Mouse (Mus musculus) retina, postnatal 1 day (tissue): ENCODE data around the gene Gnai2.

ENCODE experiments used
- DNase-seq: peaks from one replicate; pipeline ENCODE4 v3.0.0-alpha.2; 2012

Gene Gnai2

DNA sequence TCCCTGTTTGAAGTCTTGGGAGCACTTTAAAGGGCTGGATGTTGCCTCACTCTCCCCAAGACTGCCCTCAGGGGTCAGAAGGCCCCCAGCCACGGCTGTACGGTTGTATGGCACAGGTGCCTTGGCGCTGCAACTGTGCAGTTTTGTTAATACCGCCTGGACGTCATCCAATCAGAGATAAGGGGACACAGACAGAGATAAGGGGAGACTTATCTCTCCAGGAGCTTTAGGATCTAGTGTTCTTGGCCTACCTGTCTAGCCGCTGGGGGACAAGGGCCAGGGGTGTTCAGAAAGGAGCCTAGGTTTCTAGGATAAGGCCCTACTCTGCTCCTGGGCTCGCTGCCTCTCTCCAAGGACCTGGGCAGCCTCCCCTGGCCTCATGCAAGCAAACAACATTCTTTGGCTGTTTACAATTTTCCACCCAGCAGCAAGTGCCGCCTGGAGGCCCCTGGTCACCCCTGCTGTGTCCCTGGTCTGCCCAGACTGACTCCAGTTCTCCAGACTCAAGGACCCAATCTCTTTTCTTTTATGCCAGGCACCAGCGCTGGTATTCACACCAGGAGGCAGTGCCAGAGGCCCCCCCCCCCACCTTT lies 27.4 kb downstream of the Gnai2 start:
- no peak for DNase-seq

DNA sequence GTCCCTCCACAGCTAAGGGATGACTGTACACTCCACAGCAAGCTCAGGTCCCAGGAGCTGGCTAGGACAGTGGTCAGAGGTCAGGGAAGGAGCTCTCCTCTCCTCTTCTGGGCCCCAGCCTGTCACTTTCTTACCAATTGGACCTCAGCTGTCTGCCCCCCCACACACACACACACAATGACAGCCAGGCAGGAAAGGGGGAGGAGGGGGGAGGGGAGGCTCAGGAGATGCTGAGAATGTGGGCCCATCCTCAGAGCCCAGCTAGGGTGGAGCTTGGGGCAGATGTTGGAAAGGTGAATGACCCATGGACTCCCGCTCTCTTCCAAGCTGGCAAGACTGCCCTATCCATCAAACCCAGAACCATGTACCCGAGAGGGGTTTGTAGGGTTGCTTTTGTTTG lies 28.1 kb downstream of the Gnai2 start:
- DNase-seq = peak; percentile 41

DNA sequence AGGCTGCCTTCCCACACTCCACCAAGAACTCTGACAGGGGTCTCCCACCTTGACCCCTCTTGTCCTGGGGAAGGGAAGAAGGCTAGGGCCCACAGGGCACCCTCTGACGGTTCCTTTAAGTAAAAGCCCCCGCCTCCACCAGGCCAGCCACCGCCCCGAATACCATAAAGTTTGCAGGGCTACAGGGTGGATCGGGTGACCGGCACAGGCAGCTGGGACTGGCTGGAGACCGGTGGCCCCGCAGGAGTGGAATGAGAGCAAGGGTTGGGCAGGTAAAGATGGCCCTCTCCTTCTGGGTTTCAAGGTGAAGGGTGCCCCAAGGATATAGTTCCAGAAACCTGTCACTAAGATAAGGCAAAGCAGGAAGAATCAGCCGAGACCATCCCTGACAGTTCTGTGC lies 28.6 kb downstream of the Gnai2 start:
- DNase-seq = no peak

DNA sequence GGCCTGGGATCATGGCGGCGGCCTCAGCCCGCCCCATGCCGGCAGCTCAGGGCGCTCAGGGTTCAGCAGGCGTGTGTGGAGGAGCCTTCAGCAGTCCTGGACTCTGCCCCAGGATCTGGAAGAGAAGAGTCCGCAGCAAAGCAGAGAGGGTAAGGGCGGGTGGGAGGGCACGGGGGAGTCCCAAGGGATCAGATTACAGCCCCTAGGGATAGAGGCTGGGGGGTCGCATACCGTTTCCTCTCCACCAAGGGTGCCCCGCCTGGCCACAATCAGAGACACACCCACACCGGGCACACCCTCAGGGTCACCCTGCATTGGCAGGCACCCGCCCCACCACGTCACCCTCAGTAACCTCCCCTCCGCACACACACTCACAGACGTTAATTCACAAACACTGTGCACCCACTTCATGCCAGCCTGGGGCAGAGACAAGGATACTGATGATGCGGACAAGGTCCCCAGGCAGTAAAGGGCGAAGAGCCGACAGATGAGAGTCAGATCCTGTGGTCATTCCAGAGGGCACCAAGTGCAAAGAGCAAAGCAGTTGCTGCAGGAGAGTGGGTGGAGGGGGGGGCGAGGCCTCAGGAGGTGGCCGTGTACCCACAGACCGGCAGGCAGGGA lies 30.0 kb downstream of the Gnai2 start:
- peak; percentile 20 for DNase-seq

DNA sequence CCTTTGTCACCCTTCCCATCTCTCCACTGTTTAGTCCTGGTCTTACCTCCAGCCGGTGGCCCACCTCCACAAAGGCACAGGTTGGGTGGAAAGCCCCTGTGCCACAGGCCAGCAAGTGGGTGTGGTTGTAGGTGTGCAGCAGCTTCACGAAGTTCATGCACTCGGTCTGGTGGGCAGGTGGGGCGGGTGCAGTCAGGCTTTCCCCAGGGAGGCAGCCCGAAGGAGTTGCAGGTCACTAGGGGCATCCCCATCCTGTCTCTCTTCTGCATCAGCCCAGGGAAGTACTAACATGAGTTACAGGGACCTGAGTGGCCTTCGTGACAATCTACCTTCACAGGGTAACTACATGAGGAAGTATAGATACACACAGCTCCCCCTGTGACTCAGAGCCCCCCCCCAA lies 31.9 kb downstream of the Gnai2 start:
- DNase-seq = no peak

DNA sequence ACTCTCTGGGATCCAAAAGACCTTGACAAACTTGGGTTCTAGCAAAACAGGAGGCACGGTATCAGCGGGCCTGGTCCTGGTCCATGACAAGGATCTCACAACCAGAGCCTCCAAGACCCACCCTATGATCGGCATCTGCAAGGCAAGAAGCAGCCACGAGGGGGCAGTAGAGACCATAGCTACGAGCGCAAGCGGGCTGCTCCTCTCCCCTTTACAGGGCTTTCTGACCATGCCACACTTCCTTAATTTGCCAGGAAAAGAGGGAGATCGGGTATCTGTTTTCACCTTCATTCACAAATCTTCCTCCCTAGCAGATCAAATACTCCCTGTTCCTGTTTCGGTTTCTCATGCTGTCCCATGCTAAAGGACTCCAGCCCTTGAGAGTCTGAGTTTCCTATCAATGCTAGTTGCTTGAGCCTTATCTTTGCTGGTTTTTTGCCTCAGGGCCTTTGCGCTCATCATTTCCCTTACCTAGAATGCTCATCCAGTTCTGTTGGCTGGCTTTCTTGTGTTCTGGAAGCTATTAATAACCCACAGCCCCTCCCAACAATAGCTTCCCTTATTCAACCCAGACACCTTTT lies 33.0 kb downstream of the Gnai2 start:
- DNase-seq = peak; percentile 90

DNA sequence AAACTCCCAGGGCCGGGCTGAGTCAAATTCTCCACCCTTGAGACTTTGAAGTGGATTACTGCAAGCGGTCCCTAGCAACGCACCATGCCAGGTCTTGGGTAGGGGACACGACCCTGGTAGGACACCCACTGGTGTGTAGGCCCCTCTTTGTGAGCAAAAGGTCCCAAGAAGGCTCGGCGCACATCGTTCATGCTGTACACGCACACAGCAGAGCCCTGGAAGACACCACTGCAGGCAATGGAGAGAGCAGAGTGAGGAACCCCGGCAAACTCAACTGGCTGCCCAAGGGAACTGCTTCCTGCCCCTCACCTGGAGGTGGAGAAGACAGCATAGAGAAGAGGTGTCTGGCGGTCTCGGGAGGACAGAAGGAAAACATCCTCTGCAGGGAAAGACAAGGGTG lies 33.9 kb downstream of the Gnai2 start:
- DNase-seq = no peak

DNA sequence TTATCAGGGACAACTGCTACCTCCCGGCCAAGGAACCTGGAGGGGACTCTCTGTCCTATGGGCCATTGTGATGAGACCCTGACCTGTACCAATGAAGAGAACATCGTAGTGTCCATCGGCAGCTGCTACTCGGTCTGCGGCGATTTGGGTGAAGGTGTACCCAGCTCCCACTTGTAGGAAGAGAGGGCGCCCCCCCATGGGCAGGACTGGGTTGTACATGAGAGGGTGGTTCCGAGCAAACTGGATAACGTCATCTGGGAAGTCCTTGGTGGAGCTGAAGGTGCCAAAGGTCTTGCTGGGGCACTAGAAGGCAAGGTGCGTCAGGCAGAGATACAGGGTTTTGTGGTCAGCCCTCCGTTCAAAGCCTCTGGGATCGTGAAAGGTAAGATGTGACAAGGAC lies 34.4 kb downstream of the Gnai2 start:
- no peak for DNase-seq

DNA sequence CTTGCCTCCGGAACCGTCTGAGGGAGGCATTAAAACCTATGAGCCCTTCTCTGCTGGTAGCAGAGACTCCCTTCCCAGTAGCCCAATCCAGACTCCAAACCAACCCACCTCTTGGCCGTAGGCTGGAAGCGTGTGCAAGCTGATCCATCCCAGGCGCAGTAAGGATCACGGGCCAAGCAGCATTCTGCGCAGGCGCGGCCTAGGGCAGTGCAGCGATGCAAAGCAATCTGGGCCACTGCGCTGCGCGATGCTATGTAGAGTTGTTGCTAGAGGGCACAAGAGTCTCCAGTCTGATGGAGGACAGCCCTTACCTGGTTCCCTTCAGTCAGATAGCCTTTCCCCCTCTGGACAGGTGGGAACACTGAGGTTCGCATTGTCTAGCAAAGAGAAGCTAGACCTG lies 35.3 kb downstream of the Gnai2 start:
- DNase-seq = peak; percentile 73

DNA sequence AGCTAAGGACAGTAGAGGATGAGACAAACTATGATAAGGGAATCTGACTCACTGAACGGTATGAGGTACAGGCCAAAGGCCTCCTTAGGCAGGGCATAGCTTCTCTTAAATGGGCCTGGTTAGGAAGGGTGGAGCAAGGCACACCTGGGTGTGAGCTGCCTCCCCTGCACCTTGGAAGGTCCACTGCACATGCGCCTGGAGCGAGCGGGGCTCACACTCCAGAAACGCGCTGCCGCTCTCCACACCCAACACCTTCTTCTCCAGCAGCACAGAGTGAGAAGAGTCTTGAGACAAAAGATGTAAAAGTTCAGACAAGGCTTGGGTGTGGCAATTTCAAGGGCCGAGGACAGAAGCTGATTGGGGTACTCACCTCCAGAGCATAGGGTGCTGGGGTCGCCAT lies 35.7 kb downstream of the Gnai2 start:
- no peak for DNase-seq

DNA sequence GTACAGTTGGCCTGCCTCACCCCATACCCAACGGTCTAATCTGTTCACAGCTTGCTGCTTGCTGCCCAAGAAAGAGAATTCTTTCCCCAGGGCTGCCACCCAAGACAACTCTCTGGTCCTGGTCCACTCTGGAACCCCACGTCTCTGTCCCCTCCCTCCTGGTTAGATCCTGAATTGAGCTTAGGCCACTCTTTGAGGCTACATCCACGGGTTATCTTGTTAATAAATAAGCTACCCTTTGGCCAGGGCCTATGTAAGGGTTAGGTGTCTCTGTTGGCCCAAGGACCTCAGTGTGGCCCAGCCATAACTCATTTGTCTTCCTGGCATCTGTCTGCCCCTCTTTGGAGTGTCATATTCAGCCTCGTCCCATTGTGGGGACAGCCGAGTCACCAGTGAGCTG lies 36.8 kb downstream of the Gnai2 start:
- no peak for DNase-seq

DNA sequence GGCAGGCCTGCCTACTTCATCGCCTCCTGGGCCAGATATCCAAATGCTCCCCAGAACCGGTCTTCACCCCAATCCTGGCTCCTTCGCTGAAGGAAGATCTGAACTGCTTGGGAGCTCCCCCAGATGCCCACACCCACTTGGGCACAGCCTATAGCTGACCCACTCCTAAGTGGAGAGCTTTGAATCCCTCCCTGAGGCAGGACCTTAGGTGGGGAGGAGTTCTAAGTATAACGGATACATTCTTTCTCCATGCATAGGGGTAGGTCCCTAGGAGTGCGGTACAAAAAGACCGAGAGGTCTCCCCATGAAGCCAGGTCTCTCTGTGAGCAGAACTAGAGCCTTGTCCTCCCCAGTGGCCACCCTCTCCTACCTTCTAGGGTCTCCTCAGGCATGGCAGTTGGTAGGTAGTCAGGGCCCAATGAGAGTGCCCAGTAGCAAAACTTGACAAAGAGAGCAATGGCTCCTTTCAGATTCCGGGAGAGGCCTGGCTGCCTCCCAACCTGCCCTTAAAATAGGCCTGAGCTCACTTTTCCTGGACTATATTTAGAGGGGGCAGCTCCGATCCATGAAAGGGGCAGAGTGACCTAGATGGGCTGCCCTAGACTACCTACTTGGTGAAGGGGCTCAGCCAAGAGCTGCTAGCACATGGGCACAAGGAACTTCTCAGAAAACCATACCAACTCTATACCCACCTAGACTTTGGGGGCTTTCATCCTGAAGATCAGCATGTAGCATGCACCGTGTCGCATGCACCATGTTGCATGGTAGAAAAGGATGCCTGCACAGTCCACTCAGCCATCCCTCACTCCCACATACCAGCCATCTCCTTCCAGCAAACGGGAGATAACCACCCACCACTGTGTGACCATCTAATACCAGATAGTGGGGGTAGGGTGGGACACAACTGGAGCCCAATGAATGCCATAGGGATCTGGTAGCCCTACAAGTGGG lies 38.3 kb downstream of the Gnai2 start:
- no peak for DNase-seq

DNA sequence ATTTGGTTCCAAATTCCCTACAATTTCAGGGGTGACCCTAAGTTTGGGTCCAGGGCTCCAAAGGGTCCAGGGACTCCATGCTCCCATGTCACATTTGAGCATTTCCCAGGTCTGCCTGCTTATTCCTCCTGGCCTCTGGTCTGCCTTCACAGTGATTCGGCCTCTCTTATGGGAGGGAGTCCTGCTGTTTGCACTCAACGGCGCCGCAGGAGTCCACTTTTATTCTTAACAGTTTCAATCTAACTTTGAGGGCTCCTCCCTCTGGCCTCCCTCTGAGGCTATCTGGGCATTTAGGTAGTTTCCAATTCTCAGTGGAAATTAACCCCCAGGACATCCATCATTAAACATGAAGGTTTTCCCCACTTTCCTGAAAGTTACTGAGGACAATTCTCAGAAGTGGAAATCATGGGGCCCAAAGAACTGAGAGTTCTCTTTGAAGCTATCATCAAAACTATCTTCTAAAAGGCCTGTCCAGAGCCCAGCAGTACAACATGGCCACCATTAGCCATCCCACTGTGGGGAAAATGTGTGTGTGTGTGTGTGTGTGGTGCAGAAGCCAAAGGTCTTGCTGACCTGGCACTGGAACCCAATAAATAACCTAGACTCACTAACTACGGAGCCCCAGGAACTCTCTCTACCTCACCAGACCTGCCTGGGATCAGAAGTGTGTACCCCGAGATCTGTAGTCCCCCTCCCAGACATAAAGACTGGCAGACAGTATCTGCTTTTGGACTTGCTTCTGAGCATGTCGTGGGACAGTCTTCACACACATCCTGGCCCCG lies 40.7 kb downstream of the Gnai2 start:
- no peak for DNase-seq

DNA sequence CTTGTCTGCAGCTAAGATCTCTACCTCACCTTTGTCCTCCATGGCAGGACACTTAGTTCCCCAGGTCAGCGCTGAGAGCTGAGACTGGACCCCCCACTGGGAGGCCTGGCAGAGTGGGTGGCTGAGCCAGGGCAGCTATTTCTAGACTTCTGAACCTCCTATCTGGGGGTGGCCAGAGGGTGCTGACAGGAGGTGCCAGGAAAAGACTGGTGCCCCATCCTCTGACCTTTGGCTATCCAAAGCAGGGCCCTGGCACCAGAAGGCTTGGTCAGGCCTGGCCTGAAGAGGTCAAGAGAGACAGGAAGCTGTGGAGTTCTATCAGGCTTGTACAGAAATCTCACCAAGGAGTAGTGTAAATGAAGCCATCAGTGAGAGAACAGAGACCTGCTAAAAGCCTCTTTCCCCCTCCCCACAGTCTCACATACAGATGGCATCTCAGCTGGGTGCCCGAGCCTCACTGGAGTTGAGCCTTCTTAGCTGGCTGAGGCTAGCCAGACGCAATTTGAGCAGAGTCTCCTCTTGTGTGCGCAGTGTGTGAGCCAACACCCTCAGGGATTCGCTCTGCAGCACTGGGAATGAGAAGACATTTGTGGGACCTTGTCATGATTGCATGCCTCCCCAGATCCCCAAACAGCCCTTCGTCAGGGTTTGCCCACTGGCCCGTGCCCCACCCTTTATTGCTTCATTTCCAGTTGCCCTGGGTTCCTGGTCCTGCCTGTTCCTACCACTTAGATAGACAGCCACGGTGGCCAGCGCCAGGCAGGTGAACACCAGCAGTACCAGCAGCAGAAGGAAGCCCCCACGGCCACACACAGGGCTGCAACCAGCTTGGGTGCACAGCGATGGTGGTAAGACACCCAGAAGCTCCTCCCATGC lies 41.8 kb downstream of the Gnai2 start:
- DNase-seq = peak; percentile 63

DNA sequence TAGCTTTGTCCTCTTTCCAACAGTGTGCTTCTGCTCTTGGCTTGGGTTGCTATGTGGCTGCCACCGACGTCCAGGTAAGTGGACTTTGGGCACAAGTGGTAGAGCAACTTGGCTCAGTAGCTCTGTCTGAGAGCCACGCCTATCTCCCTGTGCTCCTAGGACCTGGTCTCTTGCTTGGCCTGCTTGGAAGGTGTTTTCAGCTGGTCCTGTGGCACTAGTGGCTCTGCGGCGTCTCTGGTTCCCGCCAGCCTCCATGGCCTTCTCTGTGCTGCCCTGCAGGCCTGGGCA lies 44.5 kb downstream of the Gnai2 start:
- no peak for DNase-seq

DNA sequence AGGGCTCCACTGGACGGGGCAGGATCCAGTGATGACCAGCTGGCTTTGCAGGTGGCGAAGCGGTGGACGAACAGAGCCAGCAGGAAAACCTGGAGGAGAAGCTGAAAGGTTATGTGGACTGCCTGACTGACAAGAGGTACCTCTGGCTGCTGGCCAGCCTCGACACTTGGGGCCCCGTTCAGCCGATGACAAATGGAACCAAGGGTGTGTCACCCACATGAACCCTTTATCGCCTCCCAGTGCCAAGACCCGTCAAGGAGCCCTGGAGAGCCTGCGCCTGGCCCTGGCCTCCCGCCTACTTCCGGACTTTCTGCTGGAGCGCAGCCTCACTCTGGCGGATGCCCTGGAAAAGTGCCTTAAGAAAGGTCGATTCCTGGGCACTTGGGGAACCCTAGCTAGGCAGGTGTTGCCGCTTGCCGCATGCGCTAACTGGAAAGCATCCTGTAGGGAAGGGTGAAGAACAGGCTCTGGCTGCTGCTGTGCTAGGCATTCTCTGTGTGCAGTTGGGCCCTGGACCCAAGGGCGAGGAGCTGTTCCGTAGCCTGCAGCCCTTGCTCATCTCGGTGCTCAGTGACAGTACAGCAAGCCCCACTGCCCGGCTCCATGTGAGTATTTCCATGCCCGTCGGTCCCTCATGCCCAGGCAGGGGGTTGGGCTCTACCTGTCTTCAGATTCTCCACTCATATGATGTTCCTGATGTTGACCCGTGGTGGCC lies 45.0 kb downstream of the Gnai2 start:
- DNase-seq = no peak

DNA sequence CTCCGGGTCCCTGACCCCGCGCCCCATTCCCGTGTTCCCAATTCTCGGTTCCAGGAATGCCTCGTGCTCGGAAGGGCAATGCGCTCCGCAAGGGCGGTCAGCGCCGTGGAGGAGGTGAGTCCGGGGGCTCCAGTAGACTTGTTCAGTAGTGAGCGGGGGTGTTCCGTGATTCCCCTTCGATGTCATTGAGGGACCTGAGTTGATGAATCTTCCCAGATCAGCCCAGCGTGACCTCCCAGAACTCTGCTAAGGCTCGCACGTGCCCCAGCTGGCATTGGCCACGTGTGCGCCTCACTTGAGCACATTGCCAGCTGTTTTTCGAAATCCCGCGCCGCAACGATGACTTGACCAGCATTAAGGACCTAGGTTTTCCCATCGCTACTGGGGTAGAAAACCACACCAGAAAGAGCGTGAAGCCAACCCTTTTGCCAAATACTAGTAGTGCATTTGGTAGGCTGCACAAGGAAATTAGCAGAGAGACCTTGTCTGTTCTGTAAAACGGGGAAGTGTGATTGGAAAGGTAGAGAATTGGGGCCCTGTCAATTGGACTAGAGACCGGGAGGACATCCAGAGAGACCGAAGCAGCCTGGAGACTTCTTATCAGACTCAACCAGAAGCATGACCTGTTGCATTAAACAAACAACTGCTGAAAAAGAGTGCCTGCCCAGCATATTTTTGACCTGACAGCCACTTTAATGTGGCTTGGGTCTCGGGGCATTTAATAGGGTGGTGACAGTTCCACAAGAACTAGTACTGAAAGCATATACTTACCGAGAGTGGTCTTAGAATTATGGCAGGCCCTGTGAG lies 47.1 kb downstream of the Gnai2 start:
- DNase-seq = no peak

DNA sequence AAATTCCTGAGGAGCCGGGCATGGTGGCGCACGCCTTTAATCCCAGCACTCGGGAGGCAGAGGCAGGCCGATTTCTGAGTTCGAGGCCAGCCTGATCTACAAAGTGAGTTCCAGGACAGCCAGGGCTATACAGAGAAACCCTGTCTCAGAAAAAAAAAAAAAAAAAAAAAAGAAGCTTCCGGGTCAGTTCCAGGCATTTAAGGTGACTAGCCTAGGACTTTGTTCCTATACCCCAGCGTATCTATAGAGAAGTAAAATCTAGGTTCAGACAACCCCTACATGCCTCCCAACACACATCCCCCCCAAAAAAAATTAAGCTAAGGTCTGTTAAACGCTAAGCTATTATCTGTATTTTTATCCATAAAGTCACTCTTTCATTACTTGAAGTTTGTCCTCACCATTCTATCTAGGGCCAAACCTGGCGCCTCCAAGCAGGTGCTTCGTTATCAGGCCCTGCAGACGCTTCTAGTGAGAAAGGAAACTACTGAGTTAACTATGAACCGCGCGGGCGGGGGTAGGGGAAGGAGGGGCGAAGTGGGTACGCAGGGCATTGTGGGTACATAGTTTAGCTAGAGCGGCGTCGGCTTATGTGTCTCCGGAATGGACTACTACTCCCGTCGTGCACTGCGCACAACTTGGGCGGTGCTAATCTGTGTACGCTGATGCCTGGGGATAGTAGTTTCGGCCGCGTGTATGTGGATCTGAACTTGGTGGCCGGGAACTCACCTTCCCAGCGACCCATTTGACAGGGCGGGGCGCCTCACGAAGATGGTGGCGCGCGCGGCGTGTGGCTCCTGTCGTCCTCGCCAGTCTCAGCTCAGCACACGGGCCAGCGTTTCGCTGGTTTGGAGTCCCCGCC lies 48.0 kb downstream of the Gnai2 start, which contains the start of gene Ifrd2:
TSS of gene Ifrd2 (plus strand) at position 669 of the 859 bp plus-strand sequence.
- peak; percentile 100 for DNase-seq

DNA sequence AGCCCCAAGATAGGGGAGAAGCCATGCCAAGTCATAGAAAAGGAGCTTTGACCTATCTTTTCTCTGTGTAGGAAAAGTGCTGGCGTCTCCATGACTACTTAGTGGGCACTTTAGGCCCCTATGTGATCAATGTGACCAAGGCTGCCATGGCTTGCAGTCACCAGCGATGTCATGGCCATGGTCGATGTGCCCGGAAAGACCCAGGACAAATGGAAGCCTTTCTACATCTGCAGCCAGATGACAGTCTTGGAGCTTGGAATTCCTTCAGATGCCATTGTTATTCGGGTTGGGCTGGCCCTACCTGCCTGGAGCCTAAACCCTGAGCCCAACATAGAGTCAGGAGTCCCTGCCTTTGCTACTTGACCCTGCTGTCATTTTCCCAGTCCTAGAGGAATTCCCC lies 48.7 kb downstream of the Gnai2 start:
- no peak for DNase-seq
